Mouse (Mus musculus): ENCODE results near the gene BC028528.

GRCm38 (mm10) chr3:95851317-95851716, 40.5 kb downstream of the BC028528 start:
- TF ChIP-seq GATA1 (IDR thresholded peaks at IDR 0.05; ENCODE audit: low read length) (peak; percentile 24; the same call in 1 of the 2 replicates), TAL1 (IDR thresholded peaks at IDR 0.05; ENCODE audit: low read length) (peak; percentile 37; the same call in 1 of the 3 replicates)

Data from erythroblast, embryonic 14.5 days (primary cell).